Mouse (Mus musculus): ENCODE data around the gene Ccdc51. TPM values are rescaled to one million over a fixed set of nuclear protein-coding genes. Genes with fewer than 3 reads are reported as not detected.

Ccdc51 gene
- polyA plus RNA-seq, 1 experiment from 2014 or later = 14.3 TPM

Other genes with a start within 250 kb of the Ccdc51 start
- gene Slc26a6, start 229.2 kb upstream of the Ccdc51 start, polyA plus RNA-seq (2015; fragmentation: Nextera tagmentation; extraction: Ambion mirVana) = 16.7 and 17.8 TPM in 2 replicates
- 0.18 and 0.24 TPM in 2 replicates for gene Tmem89, start 167.9 kb upstream of the Ccdc51 start, polyA plus RNA-seq (2015; fragmentation: Nextera tagmentation; extraction: Ambion mirVana)
- 443 and 465 TPM in 2 replicates for gene Uqcrc1, start 145.9 kb upstream of the Ccdc51 start, polyA plus RNA-seq (2015; fragmentation: Nextera tagmentation; extraction: Ambion mirVana)
- gene Col7a1, start 128.9 kb upstream of the Ccdc51 start, polyA plus RNA-seq (2015; fragmentation: Nextera tagmentation; extraction: Ambion mirVana) = 2.5 and 2.7 TPM in 2 replicates
- not detected in 2 replicates for gene Ucn2, start 96.5 kb upstream of the Ccdc51 start, polyA plus RNA-seq (2015; fragmentation: Nextera tagmentation; extraction: Ambion mirVana)
- 33.7 and 36.7 TPM in 2 replicates for gene Pfkfb4, start 90.7 kb upstream of the Ccdc51 start, polyA plus RNA-seq (2015; fragmentation: Nextera tagmentation; extraction: Ambion mirVana)
- 66.0 and 68.4 TPM in 2 replicates for gene Shisa5, start 43.9 kb upstream of the Ccdc51 start, polyA plus RNA-seq (2015; fragmentation: Nextera tagmentation; extraction: Ambion mirVana)
- gene Trex1, start 22.8 kb upstream of the Ccdc51 start, polyA plus RNA-seq (2015; fragmentation: Nextera tagmentation; extraction: Ambion mirVana) = 18.0 TPM in 2 replicates
- 35.2 and 35.6 TPM in 2 replicates for gene Atrip, start 8.4 kb upstream of the Ccdc51 start, polyA plus RNA-seq (2015; fragmentation: Nextera tagmentation; extraction: Ambion mirVana)
- gene Tma7, start 94 bp downstream of the Ccdc51 start, polyA plus RNA-seq (2015; fragmentation: Nextera tagmentation; extraction: Ambion mirVana) = 607 and 639 TPM in 2 replicates
- gene Plxnb1, start 12.9 kb downstream of the Ccdc51 start, polyA plus RNA-seq (2015; fragmentation: Nextera tagmentation; extraction: Ambion mirVana) = 25.5 and 27.3 TPM in 2 replicates
- not detected in 2 replicates for gene Fbxw21, start 79.5 kb downstream of the Ccdc51 start, polyA plus RNA-seq (2015; fragmentation: Nextera tagmentation; extraction: Ambion mirVana)
- gene Fbxw13, start 113.5 kb downstream of the Ccdc51 start, polyA plus RNA-seq (2015; fragmentation: Nextera tagmentation; extraction: Ambion mirVana) = not detected in 2 replicates
- gene Fbxw20, start 152.3 kb downstream of the Ccdc51 start, polyA plus RNA-seq (2015; fragmentation: Nextera tagmentation; extraction: Ambion mirVana) = not detected in 2 replicates
- gene Fbxw14, start 205.2 kb downstream of the Ccdc51 start, polyA plus RNA-seq (2015; fragmentation: Nextera tagmentation; extraction: Ambion mirVana) = not detected in 2 replicates